Mouse (Mus musculus): ENCODE results near the gene Ppara.
A peak's percentile ranks its signal among the peaks of the same experiment; 100 is the strongest.

The Ppara gene

DNA sequence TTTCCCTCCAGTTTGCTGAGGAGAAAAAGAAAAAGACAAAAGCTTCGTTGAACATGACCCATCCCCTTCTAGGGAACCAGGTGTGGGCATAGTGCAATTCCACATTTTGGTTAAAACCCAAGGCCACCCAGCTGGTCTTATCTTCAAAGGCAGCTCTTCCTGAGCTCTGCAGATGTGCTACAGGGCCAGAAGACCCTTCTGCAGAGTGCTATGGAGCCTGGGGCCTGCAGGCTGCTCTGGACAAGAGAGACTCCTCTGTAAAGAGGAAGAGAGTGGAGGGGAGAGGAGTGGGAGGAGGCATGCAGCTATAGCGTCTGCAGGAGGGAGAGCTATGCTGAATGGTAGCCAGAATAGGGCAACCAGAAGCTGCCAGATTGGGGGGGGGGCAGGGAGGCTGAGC lies 4.8 kb upstream of the Ppara start:
- DNase-seq, result no peak

DNA sequence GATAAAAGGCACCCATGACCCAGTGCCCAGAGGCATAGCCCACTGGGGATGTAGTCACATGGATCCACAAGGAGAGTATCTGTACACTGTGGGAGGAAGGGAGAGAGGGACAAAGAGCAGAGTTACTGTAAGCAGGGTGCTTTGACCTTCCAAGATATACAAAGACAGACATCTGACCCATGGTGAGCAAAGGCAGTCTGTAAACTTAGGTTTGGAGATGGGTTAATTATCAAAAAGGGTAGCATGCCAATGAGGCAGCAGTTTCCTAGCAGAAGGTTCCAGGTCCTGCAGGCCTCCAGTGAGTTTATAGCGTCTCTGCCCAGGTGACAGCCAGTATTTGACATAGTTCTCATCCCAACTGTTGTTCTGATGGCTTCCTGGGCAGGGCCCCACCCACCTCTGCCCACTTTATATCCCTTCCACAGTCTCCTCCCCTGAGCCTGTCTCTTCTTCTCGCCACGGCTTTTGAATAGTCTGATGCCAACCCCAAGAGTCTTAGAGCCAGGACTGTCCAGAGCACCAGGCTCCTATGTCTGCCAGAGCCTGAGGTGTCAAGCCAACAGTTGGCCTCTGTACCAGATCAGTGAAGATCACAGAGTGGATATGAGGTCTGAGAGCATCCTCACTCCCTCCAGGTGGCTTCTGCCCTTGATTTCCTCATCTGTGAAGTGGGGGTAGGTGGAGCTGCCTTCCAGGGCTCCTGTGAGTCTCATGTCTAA lies 2.7 kb upstream of the Ppara start:
- DNase-seq, result peak; percentile 62 to 88

DNA sequence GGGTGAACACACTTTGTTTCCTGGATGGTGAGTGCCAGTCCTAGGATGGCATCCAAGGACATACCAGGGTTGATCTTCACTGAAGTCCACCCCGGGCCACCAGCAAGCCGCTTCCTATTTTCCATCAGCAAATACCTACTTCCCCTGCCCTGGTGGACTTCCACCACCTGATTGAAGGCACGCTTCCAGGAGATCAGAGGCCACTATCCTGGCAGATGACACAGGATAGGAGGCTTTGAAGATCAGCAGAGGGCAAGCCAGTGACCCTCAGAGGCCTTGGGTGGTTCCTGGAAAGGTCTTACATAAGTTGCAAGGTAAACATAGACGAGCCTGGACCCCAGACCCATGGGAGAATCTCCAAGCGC lies 2.2 kb upstream of the Ppara start:
- DNase-seq, result peak; percentile 86 to 92

DNA sequence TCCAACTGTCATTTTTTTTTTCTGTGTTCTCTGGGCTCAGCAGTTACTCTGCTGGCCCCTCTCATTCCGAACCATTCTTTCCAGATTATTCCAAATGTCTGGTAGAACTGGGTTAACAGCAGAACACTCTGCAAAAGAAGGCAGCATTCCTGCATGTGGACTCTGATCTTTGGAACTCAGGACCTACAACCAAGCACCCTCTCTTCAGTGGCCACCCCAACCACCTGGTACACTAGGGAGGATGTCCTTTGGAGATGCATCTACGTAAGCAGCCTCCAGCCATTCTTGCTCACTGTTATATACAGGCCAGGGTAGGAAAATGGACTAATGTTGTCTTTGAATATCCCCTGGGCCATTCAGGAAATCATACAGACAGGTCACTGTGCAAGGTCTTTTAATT lies 1.1 kb upstream of the Ppara start:
- peak; percentile 66 to 86 for DNase-seq

DNA sequence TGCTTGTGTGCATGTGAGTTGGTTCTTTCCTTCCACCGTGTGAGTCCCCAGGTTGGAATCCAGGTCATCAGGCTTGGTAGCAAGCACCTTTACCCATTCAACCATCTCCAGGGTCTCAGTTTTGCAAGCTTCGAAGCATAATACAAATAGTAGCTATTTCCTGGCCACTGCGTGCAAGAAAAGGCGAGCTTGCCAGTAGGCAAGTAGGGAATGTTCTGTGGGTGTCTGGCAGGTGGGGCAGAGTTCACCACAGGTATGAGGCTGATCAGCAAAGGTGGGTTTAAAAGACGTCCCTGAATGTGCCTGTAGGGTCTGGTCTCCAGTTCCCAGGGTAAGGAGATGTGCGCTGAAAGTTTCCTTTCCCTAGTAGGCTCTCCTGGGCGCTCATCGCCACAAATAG lies 635 bp upstream of the Ppara start:
- no peak for DNase-seq

DNA sequence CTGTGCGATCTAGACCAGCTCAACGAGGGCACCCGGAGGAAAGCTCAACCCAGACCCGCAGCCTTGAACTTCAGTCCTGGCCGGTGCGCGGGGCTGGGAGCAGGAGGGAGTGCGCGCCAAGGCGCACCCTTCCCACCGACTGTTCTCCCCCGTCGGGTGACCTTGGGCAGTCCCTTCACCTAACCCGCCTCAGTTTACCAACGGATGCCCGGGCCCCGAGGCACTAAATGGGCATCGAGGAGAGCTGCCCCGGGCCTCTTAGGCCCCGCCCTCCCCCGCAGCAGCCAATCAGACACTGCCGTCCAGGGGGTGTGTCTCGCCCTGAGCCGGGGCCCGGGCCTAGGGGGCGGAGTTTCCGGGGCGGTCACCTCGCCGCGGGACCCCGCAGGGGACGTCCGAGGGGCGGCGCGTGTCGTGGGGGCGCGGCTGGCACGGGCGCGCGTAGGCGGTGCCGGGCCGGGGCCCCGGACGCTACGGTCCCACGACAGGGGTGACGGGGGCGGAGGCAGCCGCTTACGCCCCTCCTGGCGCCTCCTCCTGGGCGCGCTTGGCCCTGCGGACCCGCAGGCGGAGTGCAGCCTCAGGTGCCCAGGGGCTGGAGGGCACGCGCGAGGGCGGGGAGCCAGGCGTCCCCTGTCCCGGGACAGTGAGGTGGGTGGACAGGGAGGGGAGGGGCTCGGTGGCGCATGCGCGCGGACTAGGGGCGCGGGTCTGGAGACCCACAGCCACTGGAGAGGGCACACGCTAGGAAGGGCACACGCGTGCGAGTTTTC lies 466 bp downstream of the Ppara start:
- DNase-seq, result peak; percentile 97 to 99

DNA sequence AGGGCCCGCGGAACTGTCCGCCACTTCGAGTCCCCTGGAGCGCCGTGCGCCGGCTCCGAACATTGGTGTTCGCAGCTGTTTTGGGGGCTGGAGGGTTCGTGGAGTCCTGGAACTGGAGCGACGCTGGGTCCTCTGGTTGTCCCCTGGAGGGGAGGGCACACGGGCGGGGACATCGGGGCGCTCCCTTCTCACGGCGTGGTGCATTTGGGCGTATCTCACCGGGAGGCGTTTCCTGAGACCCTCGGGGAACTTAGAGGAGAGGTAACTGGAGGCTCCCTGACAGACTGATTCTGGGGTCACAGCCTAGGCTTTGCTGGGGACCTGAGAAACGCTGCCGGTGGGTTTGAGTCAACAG lies 1.0 kb downstream of the Ppara start:
- DNase-seq, result no peak

DNA sequence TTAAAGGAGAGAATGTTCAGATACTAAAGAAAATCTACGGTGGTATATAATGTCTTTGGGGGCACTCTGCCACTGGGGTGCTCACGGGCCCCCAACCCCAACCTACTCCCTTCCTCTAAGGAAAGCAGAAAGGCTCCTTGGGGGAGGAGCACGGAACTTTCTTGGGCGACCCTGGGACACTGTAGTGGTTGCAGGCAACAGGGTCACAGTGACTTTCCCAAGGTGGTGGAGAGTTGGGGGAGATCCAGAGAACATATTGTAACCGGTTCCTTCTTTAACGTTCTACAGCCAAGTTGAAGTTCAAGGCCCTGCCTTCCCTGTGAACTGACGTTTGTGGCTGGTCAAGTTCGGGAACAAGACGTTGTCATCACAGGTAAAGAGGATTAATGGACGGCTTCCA lies 1.7 kb downstream of the Ppara start:
- DNase-seq, result no peak

DNA sequence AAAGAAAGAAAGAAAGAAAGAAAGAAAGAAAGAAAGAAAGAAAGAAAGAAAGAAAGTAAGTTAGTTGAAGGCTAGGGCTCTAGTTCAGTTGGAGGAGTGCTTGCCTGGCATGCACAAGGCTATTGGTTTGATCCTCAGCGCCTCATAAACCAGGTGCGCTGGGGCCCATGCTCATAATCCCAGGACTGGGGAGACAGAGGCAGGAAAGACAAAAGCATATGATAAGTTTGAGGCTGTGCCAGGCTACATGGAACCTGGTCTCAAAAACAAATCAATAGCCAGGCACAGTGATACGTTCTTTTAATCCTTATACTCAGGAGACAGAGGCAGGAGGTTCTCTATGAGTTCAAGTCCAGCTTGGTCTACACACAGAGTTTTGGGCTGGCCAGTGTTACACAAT lies 3.6 kb downstream of the Ppara start:
- DNase-seq, result no peak

DNA sequence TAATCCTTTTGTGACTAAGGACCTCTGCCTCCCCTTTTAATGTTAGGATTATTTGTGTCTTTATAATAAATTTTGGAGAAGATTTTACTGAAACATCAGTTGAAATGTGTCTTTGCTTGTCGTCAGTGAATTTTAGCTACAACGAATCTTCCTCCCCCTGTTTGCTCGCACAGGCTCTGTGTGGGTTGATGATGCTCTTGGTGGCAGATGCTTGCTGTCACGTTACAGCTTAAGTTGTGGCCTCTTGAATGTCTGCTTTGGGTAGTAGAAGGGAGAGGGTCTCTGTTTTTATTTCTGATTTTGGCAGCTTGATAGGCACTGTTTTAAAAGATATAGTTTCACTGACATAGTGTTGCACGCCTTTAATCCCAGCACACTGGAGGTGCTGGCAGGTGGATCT lies 4.2 kb downstream of the Ppara start:
- DNase-seq, result no peak

DNA sequence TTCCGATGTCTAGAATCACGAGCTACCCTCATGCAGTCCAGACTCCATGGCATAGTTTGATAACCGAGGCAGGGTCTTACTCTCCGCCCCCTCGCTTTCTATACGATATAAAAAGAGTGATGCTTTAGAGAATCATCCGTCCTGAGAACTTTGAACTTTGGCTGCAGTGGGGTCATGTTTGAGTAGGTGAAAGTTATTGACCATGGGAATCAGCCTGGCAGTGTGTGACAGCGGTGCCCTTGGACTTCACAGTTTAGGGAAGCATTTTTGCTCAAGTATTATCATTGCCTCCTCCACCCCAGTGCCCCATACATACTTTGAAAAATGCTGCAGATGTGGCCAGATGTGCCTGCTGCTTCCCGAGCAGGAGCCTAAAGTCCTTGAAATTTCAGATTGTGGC lies 7.8 kb downstream of the Ppara start:
- DNase-seq, result peak in 1 of 2 experiments; percentile 37

DNA sequence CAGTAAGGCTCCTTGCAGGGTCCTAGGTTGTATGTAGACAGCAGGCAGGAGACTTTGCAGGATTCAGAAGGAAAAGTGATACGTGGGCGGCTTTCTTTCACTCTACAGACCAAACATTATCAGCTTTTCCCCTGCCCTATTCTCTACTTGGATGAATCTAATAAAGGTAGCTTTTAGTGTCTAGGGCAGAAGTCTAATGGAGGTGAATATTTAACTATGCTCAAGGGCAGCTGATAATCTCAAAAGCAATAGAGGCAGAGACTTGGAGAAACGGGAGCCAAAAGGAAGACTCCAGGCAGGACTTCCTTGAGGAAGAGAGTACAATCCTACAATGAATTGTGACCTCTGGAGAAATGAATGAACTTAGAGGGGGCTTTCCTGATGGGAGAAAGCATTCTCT lies 9.2 kb downstream of the Ppara start:
- peak in 1 of 2 experiments; percentile 47 for DNase-seq

DNA sequence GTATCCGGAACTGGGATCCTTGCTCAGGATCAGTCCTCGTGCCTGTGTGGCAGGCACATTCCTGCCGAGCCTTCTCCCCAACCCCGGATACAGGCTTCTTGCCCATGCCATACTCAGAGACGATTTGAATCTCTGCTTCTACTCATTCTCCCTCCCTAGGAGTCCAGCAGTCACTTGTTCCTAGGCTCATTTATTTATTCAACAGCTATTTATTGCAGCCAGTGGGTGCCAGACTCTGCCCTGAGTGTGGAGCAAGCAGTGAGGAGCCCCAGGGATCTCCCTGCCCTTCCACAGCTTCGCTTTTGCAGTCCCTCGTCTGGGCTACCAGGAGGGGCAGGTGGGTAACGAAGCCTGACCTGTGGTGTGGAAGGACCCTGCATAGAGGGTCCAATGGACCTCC lies 11.4 kb downstream of the Ppara start:
- no peak for DNase-seq

DNA sequence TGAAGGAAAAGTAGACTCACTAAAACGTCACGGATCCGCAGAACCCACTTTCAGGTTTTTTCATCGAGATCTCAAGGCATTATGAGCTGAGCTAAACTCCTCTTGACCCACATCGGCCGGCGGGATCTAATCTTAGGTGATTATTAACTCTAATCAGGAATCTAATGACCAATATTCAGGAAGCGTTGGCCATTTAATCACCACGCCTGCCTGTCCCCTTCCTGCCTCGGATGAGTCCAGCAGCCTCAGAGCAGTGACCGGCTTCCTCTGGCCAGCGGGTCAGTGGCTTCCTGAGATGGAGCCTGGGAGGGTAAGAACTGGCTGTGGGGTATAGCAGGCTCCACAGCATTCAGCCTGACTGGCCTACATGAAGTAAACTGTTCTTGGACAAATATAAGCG lies 11.9 kb downstream of the Ppara start:
- DNase-seq, result no peak

DNA sequence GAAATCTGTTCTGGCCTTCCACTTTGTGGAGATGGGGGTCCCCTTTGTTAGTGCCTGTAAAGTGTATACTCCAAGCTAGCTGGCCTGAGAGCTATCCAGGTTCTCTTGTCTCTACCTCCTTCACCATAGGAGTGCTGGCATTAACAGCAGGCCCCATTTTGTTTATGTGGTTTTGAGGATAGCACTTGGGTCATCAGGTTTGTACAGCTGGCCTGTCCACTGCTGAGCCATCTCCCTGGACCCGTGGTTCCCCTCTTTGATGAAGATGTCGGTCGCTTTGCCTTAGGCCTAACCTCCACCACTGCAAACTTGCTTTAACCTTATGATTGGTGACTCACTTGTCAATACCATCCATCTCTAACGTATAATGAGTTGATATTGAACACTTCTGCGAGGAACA lies 13.2 kb downstream of the Ppara start:
- DNase-seq, result no peak

DNA sequence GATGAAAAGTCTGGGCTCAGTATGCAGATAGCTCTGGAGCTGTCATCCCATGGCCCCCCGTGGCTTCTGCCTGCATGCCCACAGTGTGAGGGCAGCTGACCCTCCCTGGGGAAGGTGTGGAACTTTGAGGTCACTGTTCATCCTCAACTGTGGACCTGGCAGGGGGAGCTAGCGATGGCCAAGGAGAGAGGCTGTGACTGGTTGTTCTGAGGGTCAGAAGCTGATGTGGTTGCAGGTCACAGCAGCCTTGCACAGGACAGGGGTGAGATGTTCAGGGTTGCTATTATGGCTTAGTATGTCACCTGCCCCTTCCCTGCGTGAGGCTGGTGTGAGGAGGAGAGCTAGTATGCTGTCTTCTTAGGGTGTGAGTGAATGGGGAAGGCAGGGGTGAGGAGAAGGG lies 13.7 kb downstream of the Ppara start:
- DNase-seq, result no peak

DNA sequence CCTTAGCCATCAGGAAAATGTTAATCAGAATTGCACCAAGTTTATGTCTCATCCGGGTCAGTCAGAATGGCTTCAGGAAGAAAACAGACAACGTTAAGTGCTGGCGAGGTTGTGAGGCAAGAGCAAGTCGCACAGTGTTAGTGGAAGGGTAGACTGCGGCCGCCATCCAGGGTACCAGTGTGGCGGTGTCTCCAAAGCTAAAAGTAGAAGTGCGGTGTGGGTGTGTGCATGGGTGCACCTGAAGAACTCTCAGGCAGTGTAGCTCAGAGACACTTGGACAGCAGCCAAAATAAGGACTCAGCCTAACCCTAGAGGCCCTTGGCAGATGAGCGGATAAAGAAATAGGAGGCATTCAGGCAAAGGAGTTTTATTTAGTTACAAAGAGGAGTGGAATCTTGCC lies 14.4 kb downstream of the Ppara start:
- peak; percentile 48 to 59 for DNase-seq

DNA sequence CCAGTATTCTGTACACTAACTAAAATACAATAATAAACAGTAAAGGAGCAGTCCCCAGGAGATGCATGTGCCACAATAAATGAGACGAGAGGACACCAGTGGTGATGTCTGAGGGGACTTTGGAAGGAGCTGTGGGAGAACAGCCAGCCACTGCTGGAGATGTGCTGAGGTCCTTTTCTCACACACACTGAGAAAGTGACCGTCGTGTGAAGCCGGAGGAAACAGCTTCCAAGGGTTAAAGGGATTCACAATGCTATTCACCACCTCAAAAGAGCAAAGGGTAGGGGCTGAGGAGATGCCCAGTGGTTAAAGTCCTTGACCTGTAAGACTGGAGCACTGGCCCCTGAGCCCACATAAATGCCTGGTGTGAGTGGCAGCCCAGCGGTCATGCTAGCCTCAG lies 15.3 kb downstream of the Ppara start:
- DNase-seq, result peak; percentile 59 to 63

DNA sequence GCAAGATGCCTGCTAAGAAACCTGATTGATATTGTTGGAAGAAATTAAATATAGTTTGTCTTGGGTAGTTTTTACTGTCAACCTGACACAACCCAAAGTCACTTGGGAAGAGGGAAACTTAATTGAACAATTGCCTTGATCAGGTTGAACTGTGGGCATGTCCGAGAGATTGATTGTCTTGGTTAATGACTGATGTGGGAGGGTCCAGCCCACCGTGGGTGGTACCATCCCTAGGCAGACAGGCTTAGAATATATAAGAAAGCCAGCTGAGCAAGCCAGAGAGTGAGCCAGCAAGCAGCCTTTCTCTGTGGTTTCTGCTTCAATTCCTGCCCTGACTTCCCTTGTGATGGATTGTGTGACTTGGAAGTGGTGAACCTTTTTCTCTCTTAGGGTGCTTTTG lies 17.9 kb downstream of the Ppara start:
- DNase-seq, result no peak

DNA sequence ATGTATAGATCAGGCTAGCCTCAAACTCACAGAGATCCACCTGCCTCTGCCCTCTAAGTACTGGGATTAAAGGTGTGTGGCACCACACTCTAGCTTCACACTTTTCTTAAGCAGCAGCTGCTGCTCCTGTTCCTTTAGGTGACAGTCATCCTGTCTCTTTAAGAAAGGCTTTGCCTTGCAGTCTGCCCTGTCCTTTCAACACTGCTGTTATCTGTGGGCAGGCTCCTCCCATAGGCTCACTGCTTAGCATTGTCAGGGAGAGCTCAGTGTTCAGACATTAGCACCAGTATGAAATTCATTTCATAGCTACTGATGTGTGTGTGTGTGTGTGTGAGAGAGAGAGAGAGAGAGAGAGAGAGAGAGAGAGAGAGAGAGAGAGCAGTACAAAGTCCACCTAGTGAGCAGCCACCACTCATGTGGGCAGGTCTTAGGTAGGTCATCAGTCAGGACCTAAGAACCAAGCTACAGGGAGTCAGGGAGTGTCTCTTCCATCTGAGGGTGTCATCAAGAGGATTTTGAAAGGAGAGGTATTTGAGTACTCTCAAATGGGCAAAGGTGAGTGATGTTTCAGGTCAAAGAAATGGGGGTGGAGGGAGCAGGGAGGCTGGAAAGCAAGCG lies 19.4 kb downstream of the Ppara start:
- DNase-seq, result peak in 1 of 2 experiments; percentile 48

DNA sequence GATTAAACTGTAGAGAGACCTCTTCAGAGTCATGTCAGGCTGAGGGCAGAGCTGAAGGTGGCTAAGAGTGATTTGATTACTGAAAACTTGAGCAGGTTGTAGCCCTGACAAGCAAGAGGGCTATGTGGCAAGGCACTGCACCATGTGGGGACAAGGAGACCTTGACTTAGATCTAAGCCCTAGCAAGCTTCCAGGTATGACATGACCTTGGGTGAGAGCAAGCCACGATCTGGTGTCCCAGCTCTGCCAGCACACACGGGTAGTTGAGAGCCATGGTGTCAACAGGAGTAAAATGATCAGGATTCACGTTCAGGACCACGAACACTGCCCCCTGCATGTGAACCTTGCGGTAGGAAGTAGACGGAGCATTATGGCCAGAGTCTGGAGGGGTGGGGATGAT lies 20.4 kb downstream of the Ppara start:
- no peak for DNase-seq

DNA sequence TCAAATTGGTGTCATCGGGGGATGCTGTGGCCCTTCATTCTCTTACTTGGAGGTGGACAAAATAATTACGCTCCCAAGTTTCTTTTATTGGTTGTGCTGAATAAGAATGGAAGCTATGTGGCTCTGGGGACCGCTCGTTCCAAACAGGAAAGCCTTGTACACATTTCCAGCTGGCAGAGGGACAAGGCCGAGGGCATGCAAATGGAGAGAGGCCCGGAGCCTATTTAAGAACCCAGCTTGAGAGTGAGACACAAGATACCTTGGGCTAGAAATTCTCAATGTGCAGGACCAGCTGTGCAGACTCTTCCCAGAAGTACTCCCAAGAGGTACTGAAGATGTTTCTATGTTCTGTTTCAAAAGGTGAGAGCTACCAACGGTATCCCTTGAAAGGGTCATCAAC lies 21.8 kb downstream of the Ppara start:
- no peak for DNase-seq

DNA sequence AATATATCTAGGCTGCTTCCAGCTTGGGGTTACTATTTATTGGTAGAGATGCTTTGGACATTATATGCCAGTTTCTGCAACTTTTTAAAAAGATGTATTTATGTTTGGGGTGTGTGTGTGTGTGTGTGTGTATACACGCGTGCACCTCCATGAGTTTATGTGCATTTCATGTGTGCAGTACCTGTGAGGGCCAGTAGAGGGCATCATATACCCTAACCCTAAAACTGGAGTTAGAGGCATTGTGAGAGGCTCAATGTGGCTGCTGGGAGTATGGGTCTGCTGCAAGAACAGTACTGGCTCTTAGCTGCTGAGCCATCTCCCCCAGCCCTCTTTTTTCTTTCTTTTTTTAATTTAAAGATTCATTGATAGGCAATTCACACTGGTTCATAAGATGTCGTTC lies 23.0 kb downstream of the Ppara start:
- DNase-seq, result no peak

DNA sequence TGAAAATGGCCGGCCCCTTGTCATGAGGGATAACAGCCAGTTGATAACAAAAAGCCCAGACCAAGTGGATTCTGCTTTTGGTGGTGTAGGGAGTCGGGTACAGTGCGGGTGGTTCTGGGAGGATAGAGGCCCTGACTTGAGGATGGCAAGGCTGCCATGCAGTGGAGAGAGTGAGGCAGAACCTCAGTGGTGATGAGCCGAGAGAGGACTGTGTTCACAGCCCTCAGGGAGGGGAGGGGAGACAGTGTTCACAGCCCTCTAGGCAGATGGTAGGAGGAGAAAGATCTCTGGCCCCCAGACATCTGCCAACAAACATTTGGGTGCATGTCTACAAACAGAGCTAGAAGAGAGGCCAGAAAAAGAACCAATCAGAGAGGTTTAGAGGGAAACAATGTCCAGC lies 28.0 kb downstream of the Ppara start:
- DNase-seq, result no peak
